Mouse (Mus musculus) heart, postnatal 0 days (tissue): ENCODE measurements around the gene Sst. TPM values are rescaled to one million over a fixed set of nuclear protein-coding genes. Genes with fewer than 3 reads are reported as not detected.
"Not testable (repeated sequence)": the region's sequence is repeated elsewhere in the genome, so short reads cannot be mapped to it uniquely, and the experiment has no call there.

Experiments
- ATAC-seq: fragments of 200-750 bp; cut with Nextera tagmentation; 2 replicates; pipeline ENCODE4 v1.8.0; 2017; ENCODE audit warnings: low read depth, moderate number of reproducible peaks, moderate library complexity; ENCODE audit not compliant: insufficient read depth
- DNase-seq: peaks from one replicate; pipeline ENCODE4 v3.0.0-alpha.2; 2016; ENCODE audit warnings: low spot score
- H3K27ac ChIP-seq: fragments of 300-500 bp; sonication (generic); 2 replicates; pipeline ENCODE4 v1.5.1; 2014; ENCODE audit warnings: low read depth, mild to moderate bottlenecking
- H3K27me3 ChIP-seq: fragments of 300-500 bp; sonication (generic); 2 replicates; pipeline ENCODE4 v1.6.1; 2014; ENCODE audit warnings: low read length, mixed read lengths; ENCODE audit not compliant: control insufficient read depth, insufficient read depth
- H3K36me3 ChIP-seq: fragments of 300-500 bp; sonication (generic); replicated peaks from 2 replicates; pipeline ENCODE4 v1.6.1; 2014; ENCODE audit warnings: low read length, mixed read lengths; ENCODE audit not compliant: control insufficient read depth, insufficient read depth
- H3K4me1 ChIP-seq: fragments of 300-500 bp; sonication (generic); 2 replicates; pipeline ENCODE4 v1.6.1; 2014; ENCODE audit warnings: antibody characterized with exemption; ENCODE audit not compliant: control insufficient read depth, insufficient read depth
- H3K4me2 ChIP-seq: fragments of 300-500 bp; sonication (generic); 2 replicates; pipeline ENCODE4 v1.6.1; 2014; ENCODE audit warnings: low read depth, mild to moderate bottlenecking, low read length, moderate library complexity
- H3K4me3 ChIP-seq: fragments of 300-500 bp; sonication (generic); 2 replicates; pipeline ENCODE4 v1.5.1; 2014; ENCODE audit warnings: low read depth, low read length
- H3K9ac ChIP-seq: fragments of 300-500 bp; sonication (generic); replicated peaks from 2 replicates; pipeline ENCODE4 v1.6.1; 2014; ENCODE audit warnings: low read depth, low read length, mixed read lengths
- H3K9me3 ChIP-seq: fragments of 300-500 bp; sonication (generic); replicated peaks from 2 replicates; pipeline ENCODE4 v1.6.1; 2016; ENCODE audit warnings: low read length; ENCODE audit not compliant: control insufficient read depth
- CTCF ChIP-seq: IDR thresholded peaks from 2 replicates; pipeline ENCODE4 v1.5.1; 2016; ENCODE audit warnings: antibody characterized with exemption, control low read depth, low read depth
- EP300 ChIP-seq: IDR thresholded peaks from 2 replicates; pipeline ENCODE4 v1.6.1; 2016; ENCODE audit warnings: antibody characterized with exemption, low read depth
- WGBS: fragments of 180-500 bp; shearing (Covaris S2); extraction: QIAGEN DNeasy Blood & Tissue Kit; methylation state at CpG from one replicate; pipeline ENCODE4 v1.1.7; 2014; 5-methylcytosine and 5-hydroxymethylcytosine counted together
- polyA plus RNA-seq: library from polyadenylated mRNA; unstranded; fragments of >200 nt; fragmentation: Nextera tagmentation; extraction: Ambion mirVana; gene quantifications from 2 replicates; pipeline ENCODE4 v1.2.1, GENCODE M21; 2015
- total RNA-seq: library from RNA; depleted of rRNA; stranded (reverse); fragments of >200 nt; gene quantifications from 2 replicates; pipeline ENCODE4 v1.2.3, GENCODE M21; 2014; ENCODE audit warnings: low replicate concordance

Gene Sst
- total and polyA plus RNA-seq, 2 experiments from 2014 or later, result not detected

DNA sequence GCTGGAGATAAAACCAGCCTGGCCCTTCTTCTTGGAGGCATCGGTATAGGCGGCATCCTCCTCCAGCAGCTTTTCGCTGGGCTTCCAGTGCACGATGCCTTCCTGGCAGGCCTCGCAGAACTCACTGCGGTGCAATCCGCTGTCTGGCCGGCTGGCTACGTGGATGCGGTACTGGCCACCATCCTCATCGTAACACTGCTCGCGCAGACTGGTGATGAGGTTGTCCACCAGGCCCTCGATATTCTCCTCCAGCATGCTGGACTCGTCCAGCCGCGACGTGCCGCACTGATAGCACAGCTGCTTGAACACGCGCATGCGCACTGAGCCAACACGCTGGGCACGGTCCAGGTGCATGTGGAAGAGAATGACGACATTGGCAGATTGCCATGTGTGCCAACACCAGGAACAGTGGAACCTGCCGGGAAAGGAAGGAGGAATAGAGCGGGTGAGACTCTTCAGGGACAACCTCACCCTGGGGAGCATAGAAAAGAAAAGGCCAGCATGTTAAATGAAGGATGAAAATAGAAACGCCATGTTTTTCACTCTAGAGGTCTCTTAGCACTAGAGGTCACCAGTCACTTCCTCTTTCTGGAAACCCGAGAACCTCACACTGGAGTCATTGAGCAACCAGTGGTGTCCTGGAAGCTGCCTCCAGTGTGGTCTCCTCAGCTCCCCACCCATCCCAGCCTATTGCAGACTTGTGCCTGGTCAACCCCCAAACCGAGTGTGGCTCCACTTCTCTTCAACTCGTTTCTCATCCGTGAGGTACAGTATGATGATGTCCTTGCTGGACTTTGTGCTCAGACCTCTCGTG, 36.8 kb upstream of the Sst start:
- no peaks in the 10 kb centered on the region for H3K9me3 ChIP-seq
- no peaks in the 10 kb centered on the region for H3K36me3 ChIP-seq
- no peak for ATAC-seq
- no peak overlapping the region for H3K9ac ChIP-seq
- 85% methylated on average over 33 of the region's 33 CpGs for WGBS
- H3K4me3 ChIP-seq, result no peak overlapping the region
- no peak for TF ChIP-seq CTCF
- TF ChIP-seq EP300, result no peak
- no peak overlapping the region for H3K27ac ChIP-seq
- H3K27me3 ChIP-seq, result peaks cover 8% of the 10 kb centered on the region; the same call in 1 of the 2 replicates
- H3K4me1 ChIP-seq, result no peaks in the 10 kb centered on the region
- DNase-seq, result no peak
- H3K4me2 ChIP-seq, result no peak overlapping the region

DNA sequence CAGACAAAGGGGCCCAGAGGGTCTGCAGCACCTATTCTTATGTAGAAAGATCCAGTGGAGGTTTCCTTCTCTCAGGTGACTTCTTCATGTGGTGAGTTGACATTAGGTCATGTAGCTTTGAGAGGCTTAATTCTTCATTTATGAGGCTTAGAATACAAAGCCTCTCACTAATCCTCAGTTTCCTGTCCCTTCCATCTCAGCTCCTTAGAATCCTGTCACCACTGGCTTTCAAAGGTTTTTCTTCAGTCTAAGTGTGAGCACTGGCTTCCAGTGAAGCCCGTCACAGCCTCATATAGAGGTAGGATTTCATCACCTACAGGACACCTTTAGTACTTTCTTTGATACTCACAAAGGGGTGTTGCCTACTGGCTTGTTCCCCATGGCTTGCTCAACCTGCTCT, 32.1 kb upstream of the Sst start:
- no peak for ATAC-seq
- 78% methylated on average over 1 of the region's 1 CpGs for WGBS

DNA sequence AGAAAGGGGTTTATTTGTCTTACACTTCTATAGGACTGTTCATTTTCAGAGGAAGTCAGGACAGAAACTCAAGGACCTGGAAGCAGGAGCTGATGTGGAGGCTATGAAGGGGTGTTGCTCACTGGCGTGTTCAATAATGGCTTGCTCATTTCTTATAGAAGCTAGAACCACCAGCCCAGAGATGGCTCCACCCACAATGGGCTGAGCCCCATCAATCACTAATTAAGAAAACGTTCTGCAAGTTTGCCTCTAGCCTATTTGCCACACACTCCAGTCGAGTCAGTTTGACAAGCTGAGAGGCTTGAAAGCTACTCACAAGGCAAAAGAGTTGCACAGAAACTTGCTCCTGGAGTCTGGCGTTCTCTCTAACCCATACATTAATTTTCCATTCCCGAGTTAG, 30.9 kb upstream of the Sst start:
- no peak for ATAC-seq
- TF ChIP-seq EP300 (no peak), CTCF (no peak)
- no peaks in the 10 kb centered on the region for H3K9me3 ChIP-seq
- no peak for DNase-seq
- no peaks in the 10 kb centered on the region for H3K4me1 ChIP-seq
- no peak overlapping the region for H3K27ac ChIP-seq
- H3K4me2 ChIP-seq, result no peak overlapping the region
- WGBS, result 62% methylated on average over 5 of the region's 5 CpGs
- H3K9ac ChIP-seq, result no peak overlapping the region
- H3K27me3 ChIP-seq, result no peaks in the 10 kb centered on the region
- no peak overlapping the region for H3K4me3 ChIP-seq
- H3K36me3 ChIP-seq, result no peaks in the 10 kb centered on the region

More for the DNA sequence above, 32.1 kb upstream of the Sst start:
- no peak overlapping the region for H3K9ac ChIP-seq
- TF ChIP-seq CTCF, result no peak
- no peak for TF ChIP-seq EP300
- no peak overlapping the region for H3K4me3 ChIP-seq
- H3K27ac ChIP-seq, result no peak overlapping the region
- H3K9me3 ChIP-seq, result no peaks in the 10 kb centered on the region
- H3K4me2 ChIP-seq, result no peak overlapping the region
- H3K4me1 ChIP-seq, result no peaks in the 10 kb centered on the region
- DNase-seq, result no peak
- H3K36me3 ChIP-seq, result no peaks in the 10 kb centered on the region
- H3K27me3 ChIP-seq, result no peaks in the 10 kb centered on the region

DNA sequence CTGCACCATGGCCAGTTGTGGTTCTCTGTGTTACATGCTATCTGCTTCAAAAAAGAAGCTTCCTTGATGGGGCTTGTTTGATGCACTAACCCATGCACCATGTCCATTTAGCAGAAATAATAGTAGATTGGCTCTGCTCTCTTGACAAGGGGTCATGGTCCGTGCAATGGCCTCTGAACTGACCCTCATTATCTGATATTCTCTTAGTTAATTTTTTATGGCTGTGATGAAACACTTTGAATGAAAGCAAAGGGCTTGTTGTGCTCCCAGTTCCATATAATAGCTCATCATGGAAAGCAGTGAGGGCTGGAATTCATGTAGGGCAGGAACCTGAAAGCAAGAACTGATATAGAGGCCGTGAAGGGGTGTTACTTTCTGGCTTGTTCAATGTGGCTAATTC, 28.7 kb upstream of the Sst start:
- Histone ChIP-seq H3K4me3 (no peak overlapping the region), H3K4me2 (no peak overlapping the region), H3K27me3 (no peaks in the 10 kb centered on the region), H3K36me3 (no peaks in the 10 kb centered on the region), H3K27ac (no peak overlapping the region), H3K9ac (no peak overlapping the region), H3K4me1 (no peaks in the 10 kb centered on the region), H3K9me3 (no peaks in the 10 kb centered on the region)
- no peak for DNase-seq
- 63% methylated on average over 2 of the region's 2 CpGs for WGBS
- TF ChIP-seq EP300 (no peak), CTCF (no peak)
- ATAC-seq, result no peak

DNA sequence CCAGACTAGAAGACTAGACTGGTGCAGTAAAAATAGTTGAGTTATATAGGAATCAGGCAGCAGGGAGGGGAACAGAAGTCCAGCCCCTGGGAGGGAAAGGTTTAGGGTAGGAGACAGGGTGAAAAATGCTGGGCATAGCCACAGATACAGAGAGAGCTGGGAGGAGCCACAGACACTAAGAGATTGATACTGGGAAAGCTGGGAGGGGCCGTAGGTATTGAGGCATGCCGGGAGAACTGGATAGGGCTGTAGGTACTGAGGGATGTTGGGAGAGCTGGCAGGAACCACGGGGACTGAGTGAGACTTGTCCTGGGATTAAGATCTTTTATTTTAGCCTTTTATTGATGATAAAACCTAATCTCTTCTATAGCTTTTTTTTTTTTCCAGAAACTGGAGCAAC, 22.6 kb upstream of the Sst start:
- ATAC-seq, result no peak
- Histone ChIP-seq H3K4me3 (no peak overlapping the region), H3K9ac (no peak overlapping the region), H3K4me2 (no peak overlapping the region), H3K27ac (no peak overlapping the region), H3K27me3 (no peaks in the 10 kb centered on the region), H3K36me3 (no peaks in the 10 kb centered on the region), H3K4me1 (no peaks in the 10 kb centered on the region), H3K9me3 (no peaks in the 10 kb centered on the region)
- WGBS, result 27% methylated on average over 3 of the region's 3 CpGs
- TF ChIP-seq EP300 (no peak), CTCF (no peak)
- DNase-seq, result no peak

DNA sequence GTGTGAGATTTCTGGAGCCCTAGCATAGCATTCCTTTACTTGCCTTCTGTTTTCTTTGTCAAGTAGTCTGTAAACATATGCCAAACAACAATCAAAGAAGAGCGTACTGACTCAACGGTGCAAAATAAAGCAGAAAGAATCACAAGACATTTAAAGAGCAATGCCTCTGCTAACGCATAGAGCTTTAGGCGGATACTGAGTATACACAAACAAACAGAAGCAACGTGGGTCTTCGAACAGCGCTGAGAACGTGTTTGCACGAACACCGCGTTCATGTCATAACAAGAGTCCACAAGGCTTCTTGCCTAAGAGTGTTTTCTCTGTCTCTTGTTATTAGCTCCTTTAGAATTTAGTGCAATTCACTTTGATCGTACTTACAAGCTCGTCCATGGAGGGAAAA, 22.0 kb upstream of the Sst start:
- Histone ChIP-seq H3K4me1 (no peaks in the 10 kb centered on the region), H3K36me3 (no peaks in the 10 kb centered on the region), H3K27me3 (no peaks in the 10 kb centered on the region), H3K9ac (no peak overlapping the region), H3K9me3 (no peaks in the 10 kb centered on the region), H3K4me2 (no peak overlapping the region), H3K4me3 (no peak overlapping the region), H3K27ac (no peak overlapping the region)
- DNase-seq, result no peak
- ATAC-seq, result no peak
- 80% methylated on average over 13 of the region's 13 CpGs for WGBS
- no peak for TF ChIP-seq EP300

DNA sequence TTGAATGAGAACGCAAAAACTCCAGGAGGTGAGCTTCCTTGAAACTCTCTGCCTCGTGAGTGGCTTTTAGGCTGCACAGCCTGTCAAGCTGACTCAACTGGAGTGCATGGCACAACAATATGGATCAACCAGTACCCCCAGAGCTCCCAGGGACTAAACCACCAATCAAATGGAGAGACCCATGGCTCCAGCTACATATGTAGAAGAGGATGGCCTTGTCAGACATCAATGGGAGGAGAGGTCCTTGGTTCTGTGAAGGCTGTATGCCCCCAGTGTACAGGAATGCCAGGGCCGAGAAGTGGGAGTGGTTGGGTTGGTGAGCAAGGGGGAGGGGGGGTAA, 18.2 kb upstream of the Sst start:
- WGBS, result 84% methylated on average over 3 of the region's 3 CpGs
- H3K4me2 ChIP-seq, H3K4me3 ChIP-seq, DNase-seq, ATAC-seq, H3K9me3 ChIP-seq, H3K36me3 ChIP-seq, H3K9ac ChIP-seq, H3K27ac ChIP-seq, H3K4me1 ChIP-seq, H3K27me3 ChIP-seq: not testable (repeated sequence)

DNA sequence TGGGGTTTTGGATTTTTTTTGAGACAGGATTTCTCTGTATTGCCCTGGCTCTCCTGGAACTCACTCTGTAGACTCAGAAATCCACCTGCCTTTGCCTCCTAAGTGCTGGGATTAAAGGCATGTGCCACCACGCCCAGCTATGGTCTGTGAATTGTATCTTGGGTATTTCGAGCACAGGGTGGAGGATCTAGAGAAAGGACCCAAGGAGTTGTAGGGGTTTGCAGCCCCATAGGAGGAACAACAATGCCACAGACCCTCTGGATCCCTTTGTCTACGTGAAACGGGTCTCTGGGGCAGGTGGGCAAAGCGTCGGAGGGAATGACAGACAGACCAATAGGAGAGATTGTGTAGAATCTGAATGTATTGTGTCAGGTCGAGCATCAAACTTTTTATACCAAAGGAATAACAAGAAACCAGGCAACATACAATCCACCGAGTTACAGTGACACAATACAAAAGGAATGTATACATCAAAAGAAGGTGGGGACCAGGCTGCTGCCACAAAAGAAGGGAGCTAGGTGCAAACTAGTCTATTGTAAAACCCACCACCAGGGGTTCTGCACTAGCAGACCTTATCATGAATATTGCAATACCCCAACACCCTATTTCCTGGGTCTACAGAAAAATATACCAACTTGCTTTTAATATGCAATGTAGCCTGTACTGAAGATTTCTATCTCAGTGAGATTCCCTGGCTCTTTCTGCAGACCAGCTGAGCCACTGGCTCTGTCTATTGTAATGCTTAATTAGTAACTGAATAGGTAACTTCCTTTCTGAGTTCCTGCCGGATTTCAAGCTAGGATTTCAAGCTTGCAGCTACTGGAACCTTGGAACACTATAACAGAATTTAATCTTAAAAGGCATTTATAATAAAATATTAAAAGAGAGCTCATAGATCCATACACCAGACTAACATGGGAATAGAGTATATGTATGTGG, 17.6 kb upstream of the Sst start:
- H3K9ac ChIP-seq, H3K9me3 ChIP-seq, ATAC-seq, H3K27me3 ChIP-seq, H3K36me3 ChIP-seq, H3K4me3 ChIP-seq, H3K27ac ChIP-seq, H3K4me1 ChIP-seq, DNase-seq, H3K4me2 ChIP-seq: not testable (repeated sequence)
- WGBS, result 82% methylated on average over 9 of the region's 9 CpGs
